Mouse (Mus musculus) olfactory bulb, adult 2 months (tissue): Measurements from ENCODE around the gene Fbxl18.

Experiments
- CTCF ChIP-seq: fragments of 200-500 bp; IDR thresholded peaks from 2 replicates; pipeline ENCODE4 v1.5.1; 2012; ENCODE audit warnings: low read depth, mild to moderate bottlenecking, low read length, moderate library complexity; ENCODE audit not compliant: insufficient read depth
- POLR2A ChIP-seq: fragments of 200-500 bp; IDR thresholded peaks from 2 replicates; pipeline ENCODE4 v1.6.1; 2012; ENCODE audit warnings: mild to moderate bottlenecking, low read depth, low read length, moderate library complexity; ENCODE audit not compliant: insufficient read depth

DNA sequence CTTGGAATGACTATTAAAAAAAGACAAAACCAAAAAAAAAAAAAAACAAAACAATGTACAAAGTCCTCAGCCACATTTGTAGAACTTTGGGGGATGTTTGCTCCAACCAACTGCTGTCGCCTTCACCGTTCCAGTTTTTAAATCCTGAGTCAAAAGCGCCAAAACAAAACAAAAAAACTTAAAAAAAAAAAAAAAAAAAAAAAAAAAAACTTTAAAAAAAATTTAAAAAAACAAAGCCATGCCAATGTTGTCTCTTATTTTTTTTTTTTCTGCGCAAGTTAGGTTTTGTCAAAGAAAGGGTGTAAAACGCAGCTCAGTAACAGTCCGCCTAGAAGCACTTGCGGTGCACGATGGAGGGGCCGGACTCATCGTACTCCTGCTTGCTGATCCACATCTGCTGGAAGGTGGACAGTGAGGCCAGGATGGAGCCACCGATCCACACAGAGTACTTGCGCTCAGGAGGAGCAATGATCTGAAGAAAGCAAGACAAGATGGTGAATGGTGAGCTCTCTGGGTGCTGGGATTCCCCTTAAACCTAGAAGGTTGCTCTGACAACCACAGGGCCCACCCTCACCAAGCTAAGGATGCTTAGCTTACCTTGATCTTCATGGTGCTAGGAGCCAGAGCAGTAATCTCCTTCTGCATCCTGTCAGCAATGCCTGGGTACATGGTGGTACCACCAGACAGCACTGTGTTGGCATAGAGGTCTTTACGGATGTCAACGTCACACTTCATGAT, 8.4 kb upstream of the Fbxl18 start:
- TF ChIP-seq POLR2A (no peak), CTCF (no peak)
